Mouse (Mus musculus) lung, postnatal 14 days (tissue): ENCODE results near the gene Sgk1.

Experiments used
- DNase-seq: peaks from one replicate; pipeline ENCODE4 v3.0.0; 2021

The Sgk1 gene

GRCm38 (mm10) chr10:22001621-22002020 lies 119.6 kb downstream of the Sgk1 start:
- DNase-seq: no peak

GRCm38 (mm10) chr10:22004763-22005162 lies 122.8 kb downstream of the Sgk1 start:
- no peak for DNase-seq

DNA sequence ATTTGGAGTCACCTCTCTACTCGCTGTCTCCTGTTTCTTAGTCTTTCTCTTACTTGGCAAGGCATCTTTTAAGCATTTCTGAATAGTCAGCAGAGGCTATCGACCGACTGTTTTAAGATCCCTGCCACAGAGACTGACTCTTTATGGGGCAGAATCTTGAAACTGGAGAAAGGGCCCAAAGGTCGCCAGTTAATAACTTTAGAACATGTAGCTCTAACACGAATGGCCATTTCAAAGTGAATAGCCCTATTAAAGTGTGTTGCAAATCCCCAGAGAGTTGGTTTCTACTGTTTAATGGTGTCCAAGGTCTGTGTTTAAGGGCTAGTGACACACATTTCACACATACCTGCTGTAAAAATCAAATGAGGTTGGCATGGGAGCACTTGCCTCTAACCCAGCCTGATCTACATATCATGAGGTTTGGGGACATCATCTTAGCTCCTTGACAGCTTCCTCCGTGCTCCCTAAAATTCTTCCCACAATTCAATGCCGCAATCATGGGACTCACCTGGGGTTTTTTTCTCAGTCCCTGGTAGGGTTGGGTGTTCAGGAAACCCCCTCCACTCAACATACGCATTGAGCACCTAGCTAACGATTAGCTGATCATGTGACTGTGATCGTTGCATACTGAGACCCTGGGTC lies 125.3 kb downstream of the Sgk1 start:
- no peak for DNase-seq

DNA sequence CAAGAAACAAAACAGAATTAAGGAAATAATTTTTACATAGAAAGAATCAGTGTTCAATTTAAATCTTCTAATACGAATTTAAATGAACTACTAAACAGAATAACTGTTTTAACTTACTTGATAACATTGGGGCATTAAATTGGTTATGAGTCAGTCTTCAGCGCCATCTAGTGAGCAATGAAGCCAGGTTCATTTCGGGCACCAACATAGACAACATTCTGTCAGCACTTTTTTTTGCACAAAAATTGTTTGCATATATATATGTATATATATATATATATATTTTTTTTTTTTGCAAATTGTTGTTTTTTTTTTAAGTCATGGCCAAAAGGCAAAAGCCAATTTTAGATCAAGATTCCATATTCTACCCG lies 125.8 kb downstream of the Sgk1 start:
- peak; percentile 63 for DNase-seq

- DNase-seq: peak; percentile 87
Observed at GRCm38 (mm10) chr10:22010088-22010818, 128.3 kb downstream of the Sgk1 start.

- no peak for DNase-seq
Observed at GRCm38 (mm10) chr10:22017469-22018159, 135.6 kb downstream of the Sgk1 start.

GRCm38 (mm10) chr10:22018618-22019017 lies 136.6 kb downstream of the Sgk1 start:
- no peak for DNase-seq

- DNase-seq: peak; percentile 37
Observed at GRCm38 (mm10) chr10:22034303-22034702, 152.3 kb downstream of the Sgk1 start.

DNA sequence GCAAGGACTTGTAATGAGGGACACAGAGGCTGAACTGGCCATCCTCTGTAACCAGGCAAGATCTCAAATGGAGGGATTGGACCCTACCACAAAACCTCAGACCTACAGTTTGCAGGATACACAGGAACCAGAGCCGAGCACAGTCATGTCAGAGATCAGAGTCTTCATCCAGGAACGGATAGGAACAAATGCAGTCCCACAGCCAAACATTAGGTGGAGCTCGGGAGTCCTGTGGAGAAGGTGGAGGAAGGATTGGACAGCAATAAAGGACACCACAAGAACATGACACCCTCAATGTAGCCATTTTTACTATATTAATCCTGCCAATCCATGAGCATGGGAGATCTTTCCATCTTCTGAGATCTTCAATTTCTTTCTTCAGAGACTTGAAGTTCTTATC lies 154.3 kb downstream of the Sgk1 start:
- DNase-seq: peak; percentile 72
